Mouse (Mus musculus) layer of hippocampus, postnatal 25 days (tissue): ENCODE data around the gene Ezr. TPM values are rescaled to one million over a fixed set of nuclear protein-coding genes. Genes with fewer than 3 reads are reported as not detected.

Source experiments
- total RNA-seq, 2 experiments: library from RNA; stranded (reverse); gene quantifications; 2 replicates each; pipeline ENCODE4 v1.2.3; 2021

Gene Ezr
- total RNA-seq, 2 experiments from 2014 or later = 48.4 to 48.7 TPM

Other genes with a start within 250 kb of the Ezr start
- gene Dynlt1c, start 181.1 kb downstream of the Ezr start, total RNA-seq = 10 to 100 TPM; 13.4 to 26.8 TPM
- gene Dynlt1f, start 126.9 kb downstream of the Ezr start, total RNA-seq = 10 to 100 TPM; 33.5 to 35.3 TPM
- gene Sytl3, start 123.7 kb downstream of the Ezr start, total RNA-seq = under 1 TPM in 1 of 2 experiments, not detected in 1; 0.22 TPM
- gene Rsph3b, start 165.9 kb upstream of the Ezr start, total RNA-seq = 10 to 100 TPM; 29.2 to 34.0 TPM
- gene Tagap1, start 178.4 kb upstream of the Ezr start, total RNA-seq = 10 to 100 TPM; 21.9 to 25.0 TPM
- 10 to 100 TPM; 40.1 to 45.8 TPM for gene Rnaset2b, start 187.8 kb upstream of the Ezr start, total RNA-seq
- not detected for gene Gm49721, start 196.1 kb upstream of the Ezr start, total RNA-seq
- under 1 TPM; 0.49 to 0.77 TPM for gene Gm1604a, start 242.8 kb upstream of the Ezr start, total RNA-seq